Mouse (Mus musculus) liver, embryonic 14.5 days (tissue): ENCODE measurements around the gene Gm49395. TPM values are rescaled to one million over a fixed set of nuclear protein-coding genes. Genes with fewer than 3 reads are reported as not detected.
A peak's percentile ranks its signal among the peaks of the same experiment; 100 is the strongest.

ENCODE experiments used
- ATAC-seq: fragments of 200-750 bp; cut with Nextera tagmentation; 2 replicates; pipeline ENCODE4 v1.8.0; 2017; ENCODE audit warnings: moderate number of reproducible peaks, mild to moderate bottlenecking, moderate library complexity; ENCODE audit not compliant: insufficient read depth
- DNase-seq, 3 experiments: peaks; one replicate each; pipeline ENCODE4 v3.0.0-alpha.2; 2012 to 2013; ENCODE audit warnings: low read depth in 3 of 3, low spot score in 3 of 3
- H3K27ac ChIP-seq: fragments of 300-500 bp; sonication (generic); 2 replicates; pipeline ENCODE4 v1.5.1; 2014; ENCODE audit warnings: moderate library complexity, mild to moderate bottlenecking, control low read depth, inconsistent platforms
- H3K27me3 ChIP-seq: fragments of 300-500 bp; sonication (generic); 2 replicates; pipeline ENCODE4 v1.6.1; 2014; ENCODE audit warnings: mild to moderate bottlenecking, low read length, moderate library complexity; ENCODE audit not compliant: control insufficient read depth, insufficient read depth
- H3K36me3 ChIP-seq: fragments of 300-500 bp; sonication (generic); replicated peaks from 2 replicates; pipeline ENCODE4 v1.6.1; 2014; ENCODE audit warnings: low read depth; ENCODE audit not compliant: control insufficient read depth, insufficient read depth
- H3K4me1 ChIP-seq, 2 experiments: fragments of 200-500 bp in 1 of 2; fragments of 300-500 bp in 1 of 2; sonication (generic) in 1 of 2; replicated peaks; 2 replicates each; pipeline ENCODE4 v1.6.1; 2012 to 2014; ENCODE audit warnings: antibody characterized with exemption in 1 of 2, inconsistent platforms in 1 of 2, low read length in 1 of 2; ENCODE audit not compliant: control insufficient read depth in 2 of 2, insufficient read depth in 2 of 2
- H3K4me2 ChIP-seq: fragments of 300-500 bp; sonication (generic); 2 replicates; pipeline ENCODE4 v1.6.1; 2014; ENCODE audit warnings: low read depth, mild to moderate bottlenecking, control low read depth, moderate library complexity
- H3K4me3 ChIP-seq, 2 experiments: fragments of 200-500 bp in 1 of 2; fragments of 300-500 bp in 1 of 2; sonication (generic) in 1 of 2; 2 replicates each; pipeline ENCODE4 v1.5.1; 2012 to 2014; ENCODE audit warnings: low read depth in 2 of 2, low read length in 2 of 2, mild to moderate bottlenecking in 2 of 2, control low read depth in 1 of 2, inconsistent platforms in 1 of 2, moderate library complexity in 1 of 2; ENCODE audit not compliant: insufficient read depth in 1 of 2
- H3K9ac ChIP-seq: fragments of 300-500 bp; sonication (generic); replicated peaks from 2 replicates; pipeline ENCODE4 v1.6.1; 2014; ENCODE audit warnings: mild to moderate bottlenecking, control low read depth, moderate library complexity
- H3K9me3 ChIP-seq: fragments of 300-500 bp; sonication (generic); 2 replicates; pipeline ENCODE4 v1.6.1; 2016; ENCODE audit warnings: low read length, mixed read lengths; ENCODE audit not compliant: control insufficient read depth
- CTCF ChIP-seq: IDR thresholded peaks from 2 replicates; pipeline ENCODE4 v1.5.1; 2016; ENCODE audit warnings: antibody characterized with exemption, low read depth, control low read depth
- EP300 ChIP-seq: IDR thresholded peaks from 2 replicates; pipeline ENCODE4 v1.6.1; 2016; ENCODE audit warnings: antibody characterized with exemption, low read depth
- WGBS: fragments of 180-500 bp; shearing (Covaris S2); extraction: QIAGEN DNeasy Blood & Tissue Kit; methylation state at CpG from one replicate; pipeline ENCODE4 v1.1.7; 2014; ENCODE audit not compliant: insufficient replicate concordance; 5-methylcytosine and 5-hydroxymethylcytosine counted together
- polyA plus RNA-seq, 2 experiments: library from polyadenylated mRNA; depleted of rRNA in 1 of 2; stranded (reverse) in 1 of 2; unstranded in 1 of 2; fragments of >200 nt; fragmentation: Nextera tagmentation in 1 of 2; extraction: Ambion mirVana in 1 of 2; gene quantifications; 2 replicates each; pipeline versions ENCODE4 v1.2.1 to v1.2.3; 2012 to 2014

Gene Gm49395
- polyA plus RNA-seq, 2 experiments, result 0.58 to 3.2 TPM

GRCm38 (mm10) chr13:115095392-115095791, 6.3 kb downstream of the Gm49395 start:
- Histone ChIP-seq H3K36me3 (no peaks in the 10 kb centered on the region), H3K27me3 (peaks cover 3% of the 10 kb centered on the region), H3K4me2 (no peak overlapping the region), H3K27ac (no peak overlapping the region), H3K9ac (no peak overlapping the region), H3K9me3 (no peaks in the 10 kb centered on the region), H3K4me1 (peaks cover 12% of the 10 kb centered on the region in 2 experiments), H3K4me3 (no peak overlapping the region)
- no peak for DNase-seq
- 88% methylated on average over 2 of the region's 2 CpGs for WGBS
- no peak for ATAC-seq
- no peak for TF ChIP-seq CTCF
- TF ChIP-seq EP300, result no peak

DNA sequence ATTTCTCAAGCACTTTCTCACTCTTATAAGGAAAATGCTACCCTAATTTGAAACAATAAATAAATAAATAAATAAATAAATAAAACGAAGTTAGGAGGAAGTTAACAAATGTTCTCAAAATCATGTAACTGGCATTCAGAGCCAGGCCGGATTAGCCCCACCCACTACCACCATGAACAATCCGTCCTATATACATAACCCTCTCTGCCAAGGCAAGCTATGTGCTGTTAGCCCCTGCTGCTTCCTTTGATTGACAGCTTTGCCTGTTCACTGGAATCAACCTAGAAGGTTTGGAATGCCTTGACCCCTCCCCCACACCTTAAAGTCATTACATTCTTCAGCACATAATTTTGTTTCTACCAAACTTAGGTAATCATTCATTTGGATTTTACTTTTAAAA, 10.2 kb downstream of the Gm49395 start:
- Histone ChIP-seq H3K36me3 (peaks cover 14% of the 10 kb centered on the region), H3K27me3 (no peaks in the 10 kb centered on the region), H3K4me3 (peak overlapping the region in 1 of 2 experiments; percentile 93; a peak in 2 of 4 replicates), H3K9me3 (no peaks in the 10 kb centered on the region), H3K4me1 (peaks cover 15 to 19% of the 10 kb centered on the region in 2 experiments), H3K9ac (peak overlapping the region; percentile 91; the same call in 1 of the 2 replicates), H3K27ac (peak overlapping the region; percentile 98), H3K4me2 (peak overlapping the region; percentile 100)
- ATAC-seq, result no peak
- TF ChIP-seq CTCF (no peak), EP300 (no peak)
- 45% methylated on average over 3 of the region's 3 CpGs for WGBS
- no peak for DNase-seq

GRCm38 (mm10) chr13:115090977-115091445, 10.7 kb downstream of the Gm49395 start:
- peaks cover 15% of the 10 kb centered on the region for H3K36me3 ChIP-seq
- peak overlapping the region; percentile 98 for H3K27ac ChIP-seq
- H3K4me1 ChIP-seq, result peaks cover 15 to 19% of the 10 kb centered on the region in 2 experiments
- H3K4me3 ChIP-seq, result peak overlapping the region; percentile 67 to 93
- H3K9ac ChIP-seq, result peak overlapping the region; percentile 91
- peak overlapping the region; percentile 100 for H3K4me2 ChIP-seq
- DNase-seq (peak in 1 of 3 experiments; percentile 12), ATAC-seq (peak; percentile 36)
- WGBS, result 16% methylated on average over 9 of the region's 9 CpGs
- H3K27me3 ChIP-seq, result no peaks in the 10 kb centered on the region
- no peaks in the 10 kb centered on the region for H3K9me3 ChIP-seq
- no peak for TF ChIP-seq CTCF
- no peak; the same call in 1 of the 2 replicates for TF ChIP-seq EP300

DNA sequence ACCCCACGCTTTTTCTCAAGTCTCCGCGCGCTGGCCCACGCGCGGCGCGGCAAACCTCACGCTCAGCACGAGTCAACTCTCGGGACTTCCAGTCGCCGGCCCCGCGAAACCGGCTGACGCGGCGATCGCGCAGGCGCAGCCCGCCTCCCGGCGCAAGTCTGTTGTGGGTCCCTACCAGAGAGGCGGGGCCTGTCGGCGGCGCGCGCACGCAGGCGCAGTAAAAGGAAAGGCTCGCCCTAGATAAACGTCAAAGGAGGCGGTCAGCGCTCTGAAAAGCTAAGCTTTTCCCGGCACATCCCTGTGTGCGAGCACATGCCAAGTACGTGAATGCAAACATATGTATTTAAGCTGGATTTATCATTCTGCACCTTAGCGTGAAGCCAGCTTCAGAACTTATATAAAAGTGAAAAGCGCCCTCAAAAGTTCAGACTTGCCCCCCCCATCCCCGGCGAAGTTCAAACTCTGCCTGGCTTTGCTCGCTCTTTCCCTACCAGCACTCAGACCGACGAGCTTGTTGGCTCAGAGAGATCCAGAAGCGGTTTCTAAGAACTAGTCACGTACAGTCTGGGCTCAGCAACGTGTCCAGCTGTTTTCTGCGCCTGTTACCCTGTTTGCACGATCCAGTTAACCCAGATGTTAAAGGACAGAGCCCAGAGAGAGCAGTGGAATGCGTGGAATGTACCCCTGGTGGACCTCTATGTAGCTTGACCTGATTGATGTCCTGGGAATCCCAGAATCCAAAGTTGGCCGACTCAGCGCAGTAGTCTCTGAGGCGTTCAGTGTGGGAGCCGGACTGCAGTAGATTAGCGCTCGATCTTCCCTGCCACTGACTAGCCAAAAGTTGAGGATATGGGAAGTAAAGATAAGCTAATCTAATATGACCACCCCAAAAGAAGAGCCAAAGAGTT, 11.4 kb downstream of the Gm49395 start, which contains the start of gene Pelo:
Pelo (minus strand) TSS at position 118 of the 908 bp plus-strand sequence.
- no peak for TF ChIP-seq CTCF
- TF ChIP-seq EP300, result peak; percentile 84
- H3K4me1 ChIP-seq, result peaks cover 15 to 19% of the 10 kb centered on the region in 2 experiments
- under 1% methylated on average over 60 of the region's 60 CpGs for whole genome bisulfite sequencing

More for the DNA sequence above, 11.4 kb downstream of the Gm49395 start, which contains the start of gene Pelo:
- ATAC-seq (peak; percentile 87), DNase-seq (peak; percentile 81 to 84 (median 84))
- Histone ChIP-seq H3K27me3 (no peaks in the 10 kb centered on the region), H3K9ac (peak within 1 kb of the TSS; percentile 95), H3K27ac (peak within 1 kb of the TSS; percentile 98), H3K36me3 (peaks cover 18% of the 10 kb centered on the region), H3K9me3 (no peaks in the 10 kb centered on the region), H3K4me3 (peak within 1 kb of the TSS; percentile 67 to 93), H3K4me2 (peak within 1 kb of the TSS; percentile 100)
